Mouse (Mus musculus) cerebellum, postnatal 14 days (tissue): ENCODE measurements around the gene Shank1.

Source experiments
- DNase-seq, 2 experiments: peaks; one replicate each; pipeline ENCODE4 v3.0.0; 2021; ENCODE audit warnings: mixed read lengths in 2 of 2

Gene Shank1

DNA sequence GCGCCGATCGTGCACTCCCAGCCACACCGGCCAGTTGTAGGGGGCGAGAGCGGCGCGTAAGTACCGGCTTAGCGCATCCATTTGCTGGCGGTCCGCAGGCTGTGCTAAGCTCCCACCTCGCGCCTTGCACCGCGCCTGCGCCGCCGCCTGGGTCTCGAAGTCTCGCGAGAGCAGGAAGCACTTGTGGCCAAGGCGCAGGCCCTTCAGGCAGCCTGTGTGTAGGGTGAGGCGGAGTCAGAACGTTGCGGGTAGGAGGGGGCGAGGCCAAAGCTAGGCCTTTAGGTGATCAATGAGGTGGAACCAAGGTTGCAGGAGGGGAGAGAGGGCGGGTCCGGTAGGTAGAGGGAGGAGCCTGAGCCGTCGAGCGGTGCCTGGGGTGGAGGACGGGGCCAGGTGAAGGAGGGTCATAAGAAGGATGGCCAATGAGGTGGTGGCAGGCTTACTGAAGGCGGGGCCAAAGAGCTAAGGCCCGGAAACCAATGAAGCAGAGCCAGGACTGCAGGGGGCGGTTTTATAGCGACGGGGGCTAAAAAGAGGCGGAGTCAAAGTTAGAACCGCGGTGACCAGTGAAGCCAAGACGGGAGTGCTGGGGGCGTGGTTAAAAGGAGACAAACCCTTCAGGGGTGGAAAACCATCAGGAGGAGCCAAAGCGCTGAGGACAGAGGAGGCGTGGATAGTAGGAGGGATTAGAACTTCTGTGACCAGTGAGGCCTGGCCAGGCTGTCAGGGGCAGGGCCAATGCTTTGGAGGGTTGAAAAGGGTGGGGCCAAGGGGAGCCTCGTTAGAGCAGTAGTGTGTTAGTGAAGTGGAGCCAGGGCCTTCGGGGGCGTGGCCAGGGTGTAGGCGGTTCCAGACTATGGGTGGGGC lies 5.0 kb upstream of the Shank1 start:
- peak; percentile 97 to 98 for DNase-seq

DNA sequence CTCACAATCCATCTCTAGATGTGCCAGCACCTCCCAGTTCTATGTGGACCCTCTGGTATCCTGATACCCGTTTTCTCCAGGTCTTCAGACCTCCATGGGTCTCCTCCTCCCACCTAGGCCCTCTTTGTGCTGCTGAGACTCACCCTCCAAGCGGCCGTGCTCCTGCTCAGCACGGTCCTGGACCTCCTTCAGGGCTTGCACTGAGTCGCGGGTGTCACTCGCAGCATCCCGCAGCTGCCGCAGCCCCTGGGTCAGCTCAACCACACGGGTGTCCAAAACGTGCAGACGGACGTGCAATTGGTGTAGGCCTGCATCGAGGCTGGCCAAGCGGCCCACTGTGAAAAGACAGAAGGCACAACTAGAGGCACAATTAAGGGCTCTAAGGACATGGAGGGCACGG lies 4.4 kb upstream of the Shank1 start:
- peak in 1 of 2 experiments; percentile 54 for DNase-seq

DNA sequence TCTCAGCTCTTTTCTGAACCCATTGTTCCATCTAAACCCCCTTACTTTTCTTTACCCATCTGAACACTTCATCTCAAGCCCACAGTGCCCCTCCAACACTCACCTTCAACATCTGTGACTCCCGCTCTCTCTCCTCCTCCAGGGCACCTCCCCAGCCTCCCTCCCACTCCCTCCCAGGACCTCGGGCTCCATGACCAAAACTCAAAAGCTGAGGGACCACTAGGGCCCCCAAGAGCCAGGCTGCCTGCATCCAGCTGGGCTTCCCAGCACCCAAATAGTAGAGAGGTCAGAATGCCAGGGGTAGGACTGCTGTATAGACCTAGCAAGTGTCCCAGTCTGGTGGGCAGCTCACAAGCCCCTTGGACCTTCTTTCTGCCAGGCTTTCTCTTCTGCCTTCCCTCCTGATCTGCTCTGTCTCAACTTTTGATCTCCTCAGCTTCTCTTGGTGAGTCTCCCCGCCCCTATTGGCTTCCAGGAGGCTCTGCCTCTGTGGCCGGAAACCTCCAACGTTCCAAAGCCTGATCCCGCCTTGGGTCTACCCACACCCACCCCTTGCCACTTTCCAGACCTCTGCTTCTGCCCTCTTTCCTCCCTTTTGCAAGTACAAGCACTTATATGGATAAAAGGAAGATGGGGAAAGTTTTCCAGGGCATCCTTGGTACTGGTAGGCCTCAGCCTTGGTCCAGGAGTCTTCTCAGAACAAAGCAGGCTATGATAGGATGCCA lies 3.4 kb upstream of the Shank1 start, which contains the start of gene Clec11a:
TSS of gene Clec11a (minus strand) at position 387 of the 725 bp plus-strand sequence.
- no peak for DNase-seq

DNA sequence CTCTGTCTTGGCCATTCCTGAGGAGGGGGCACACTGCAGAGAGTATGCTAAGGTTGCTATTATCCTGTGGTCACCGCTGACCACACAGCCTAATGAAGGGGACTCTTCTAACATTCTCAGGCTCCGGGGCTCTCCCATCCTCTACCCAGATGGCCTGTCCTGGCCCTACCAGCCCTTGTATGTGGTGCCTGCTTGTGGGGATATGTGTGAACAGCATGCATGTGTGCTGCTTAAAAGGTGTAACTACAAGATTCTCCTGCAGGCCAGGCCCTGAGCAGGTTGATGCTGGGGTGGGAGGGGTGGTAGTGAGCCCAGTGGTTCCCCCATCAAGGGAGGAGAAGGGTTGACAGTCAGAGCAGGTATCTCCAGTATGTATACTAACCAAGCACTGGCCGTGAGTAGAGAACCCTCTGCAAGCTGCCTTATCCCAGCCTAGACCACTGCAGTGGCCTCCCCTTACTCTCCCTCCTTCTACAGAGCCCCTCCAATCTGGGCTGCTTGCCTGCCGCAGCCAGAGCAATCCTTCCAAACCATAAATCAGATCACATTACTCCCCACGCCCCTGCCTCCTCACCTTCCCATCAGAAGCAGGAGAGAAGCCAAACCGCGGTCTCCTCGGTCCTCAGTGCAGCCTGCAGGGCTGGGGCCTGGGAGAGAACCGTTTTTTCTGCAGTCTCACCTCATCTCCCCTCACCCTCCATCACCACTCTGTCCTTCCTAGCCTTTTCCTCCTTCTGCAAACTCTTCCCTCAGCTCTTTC lies 2.6 kb upstream of the Shank1 start:
- no peak for DNase-seq

DNA sequence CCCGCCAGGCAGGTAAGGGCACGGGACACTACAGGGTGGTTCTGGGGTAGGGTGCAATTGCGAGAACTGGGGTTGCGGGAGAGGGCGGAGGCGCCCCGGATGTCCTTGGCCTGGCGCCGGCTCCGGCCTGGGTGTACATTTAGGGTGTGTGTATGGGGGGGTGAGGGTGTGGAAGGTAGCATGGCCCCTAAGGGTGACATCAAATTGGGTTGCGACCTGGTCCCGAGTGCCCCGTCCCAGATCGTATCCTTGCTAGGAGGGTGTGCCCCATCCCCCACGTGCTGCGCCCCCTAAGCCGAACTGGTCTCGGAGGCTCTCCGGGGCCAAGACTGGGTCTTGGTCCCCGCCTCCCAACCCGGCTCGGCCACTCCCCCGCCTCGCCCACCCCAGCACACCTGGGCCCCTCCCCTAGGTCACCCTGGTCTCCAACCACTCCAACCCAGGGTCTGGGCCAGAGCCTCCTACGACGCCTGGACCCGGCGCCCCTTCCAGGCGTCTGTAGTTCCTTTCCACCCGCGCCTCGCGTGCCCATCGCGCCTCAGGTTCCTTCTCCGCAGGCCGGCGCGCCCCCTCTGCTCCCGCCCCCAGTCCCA lies 328 bp downstream of the Shank1 start:
- DNase-seq: peak; percentile 39 to 45

DNA sequence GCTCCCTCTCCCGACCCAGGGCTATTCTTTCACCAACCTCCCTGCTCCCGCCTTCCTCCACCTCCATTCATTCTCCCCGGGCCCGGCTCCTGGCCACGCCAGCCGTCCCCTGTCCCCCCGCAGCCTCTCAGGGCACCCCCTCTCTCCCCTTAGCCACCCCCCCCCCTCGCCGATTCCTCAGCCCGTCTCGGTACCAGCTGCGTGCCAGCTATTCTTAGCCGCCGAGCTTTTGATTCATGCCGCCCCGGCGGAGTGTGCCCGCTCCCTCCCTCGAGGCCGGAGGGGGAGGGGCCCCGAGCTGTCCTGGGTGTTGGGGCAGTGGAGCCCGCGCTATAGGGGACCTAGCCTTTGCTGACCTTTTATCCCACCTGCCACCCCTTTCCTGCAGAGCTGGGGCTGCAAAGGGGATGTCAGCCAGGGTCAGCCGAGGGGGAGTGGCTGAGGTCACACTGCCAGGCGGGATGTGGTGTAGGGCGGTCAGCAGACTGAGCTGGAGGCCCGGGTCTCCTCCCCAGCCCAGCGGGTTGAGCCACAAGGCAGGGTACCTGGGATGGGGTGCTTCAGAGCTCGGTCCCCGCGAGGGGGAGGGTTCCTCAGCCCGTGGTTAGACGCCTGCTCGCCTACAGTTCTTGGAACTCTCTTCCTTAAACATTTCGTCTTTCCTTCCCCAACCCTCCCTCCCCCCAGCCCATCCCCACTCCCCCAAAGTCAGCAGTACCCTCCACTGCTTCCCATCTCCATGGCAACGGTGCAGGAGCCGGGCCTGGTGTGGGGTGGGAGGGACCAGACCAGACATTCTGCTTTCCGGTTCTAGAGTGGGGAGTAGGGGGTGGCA lies 1.0 kb downstream of the Shank1 start:
- peak; percentile 37 to 53 for DNase-seq

DNA sequence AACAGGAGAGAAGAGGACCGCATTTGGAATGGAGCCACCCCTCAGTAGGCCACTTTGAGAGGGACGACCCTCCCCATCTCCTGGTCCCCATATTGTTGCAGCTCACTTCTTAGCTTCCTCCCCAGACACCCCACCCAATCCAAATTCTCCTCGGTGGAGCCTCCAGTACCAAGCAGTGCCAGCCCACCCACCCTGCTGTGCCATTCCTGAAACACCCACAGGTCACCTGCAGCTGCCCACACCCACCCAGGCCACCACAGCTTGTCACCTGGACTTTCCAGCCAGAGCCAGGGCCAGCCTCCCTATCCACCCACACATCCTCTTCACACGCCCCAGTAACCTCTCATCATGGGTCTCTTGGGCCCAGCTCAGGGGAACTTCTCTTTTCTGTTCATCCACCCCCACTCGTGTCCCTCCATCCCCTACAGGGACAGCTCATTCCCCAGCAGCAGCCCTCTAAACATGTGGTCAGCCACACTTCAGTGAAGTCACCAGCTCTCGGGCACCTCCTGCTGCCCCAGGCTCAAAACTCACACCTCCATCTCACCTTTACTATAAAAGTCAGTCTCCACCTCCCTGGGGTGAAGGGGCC lies 1.8 kb downstream of the Shank1 start:
- peak in 1 of 2 experiments; percentile 32 for DNase-seq

DNA sequence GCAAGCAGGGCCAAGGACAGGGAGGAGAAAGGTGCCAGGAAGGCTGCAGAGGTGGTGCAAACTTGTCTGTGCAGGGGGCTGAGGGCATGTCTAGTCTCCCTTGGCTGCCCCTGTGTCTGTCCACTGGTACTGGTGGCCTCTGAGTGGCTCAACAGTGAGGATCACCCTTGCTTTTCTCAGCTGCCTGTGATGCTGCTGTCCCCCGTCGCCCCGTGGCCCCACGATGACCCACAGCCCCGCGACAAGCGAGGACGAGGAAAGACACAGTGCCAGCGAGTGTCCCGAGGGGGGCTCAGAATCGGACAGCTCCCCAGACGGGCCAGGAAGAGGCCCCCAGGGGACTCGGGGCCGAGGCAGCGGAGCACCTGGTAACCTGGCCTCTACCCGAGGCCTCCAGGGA lies 2.4 kb downstream of the Shank1 start:
- no peak for DNase-seq

DNA sequence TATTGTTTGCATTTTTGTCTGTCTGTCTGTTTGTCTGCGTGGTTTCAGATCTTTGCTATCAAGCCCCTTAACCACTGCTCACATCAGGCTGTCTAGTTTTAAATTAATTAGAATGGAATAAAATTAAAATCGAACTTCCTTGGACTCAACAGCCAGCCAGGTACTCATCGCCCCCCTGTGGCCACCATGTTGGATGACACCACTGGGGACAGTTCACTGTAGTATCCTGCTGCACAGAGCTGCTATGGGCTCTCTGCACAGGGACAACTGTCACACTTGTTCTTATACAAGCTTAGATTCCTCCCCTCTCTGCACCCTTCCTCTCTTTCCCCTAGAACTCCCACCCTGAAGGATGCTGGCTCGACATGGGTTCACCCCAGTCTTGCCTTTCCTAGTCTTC lies 7.9 kb downstream of the Shank1 start:
- DNase-seq: peak; percentile 49 to 67

DNA sequence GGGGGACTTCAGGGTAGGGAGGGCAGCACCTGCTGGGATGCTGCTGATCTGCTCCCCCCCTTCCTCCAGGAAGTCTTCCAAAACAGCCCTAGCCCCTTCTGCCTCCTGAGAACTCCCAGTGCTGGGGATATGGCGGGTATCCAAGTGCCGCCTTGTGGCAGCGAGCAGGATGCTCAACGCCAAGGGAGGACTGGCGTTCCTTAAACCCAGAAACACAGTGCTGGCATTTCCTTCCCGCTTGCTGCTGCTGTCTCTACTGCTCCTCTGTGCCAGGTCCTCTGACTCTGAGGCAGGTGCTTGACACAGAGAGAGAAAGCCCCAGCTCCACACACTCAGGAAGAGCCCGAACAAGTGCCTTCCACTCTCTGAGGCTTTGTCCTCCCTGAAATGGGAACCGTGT lies 10.8 kb downstream of the Shank1 start:
- peak; percentile 85 to 90 for DNase-seq

DNA sequence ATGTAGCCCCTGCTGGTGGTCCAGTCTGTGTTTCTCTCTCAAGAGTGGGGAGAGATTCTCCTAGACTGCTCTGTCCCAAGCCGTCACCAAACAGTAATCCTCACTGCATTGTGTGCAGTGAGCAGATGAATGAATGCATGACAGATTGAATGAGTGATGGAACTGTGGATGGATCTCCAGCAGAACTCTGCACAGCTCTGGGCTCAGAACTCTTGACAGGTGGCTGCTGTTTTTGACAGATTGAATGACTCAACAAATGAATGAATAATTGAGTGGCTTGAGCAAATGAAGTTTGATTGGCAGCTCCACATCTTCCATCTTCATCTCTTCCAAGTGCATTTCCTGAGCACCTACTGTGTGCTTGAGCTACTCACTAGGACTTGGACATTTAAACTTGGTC lies 12.2 kb downstream of the Shank1 start:
- no peak for DNase-seq

DNA sequence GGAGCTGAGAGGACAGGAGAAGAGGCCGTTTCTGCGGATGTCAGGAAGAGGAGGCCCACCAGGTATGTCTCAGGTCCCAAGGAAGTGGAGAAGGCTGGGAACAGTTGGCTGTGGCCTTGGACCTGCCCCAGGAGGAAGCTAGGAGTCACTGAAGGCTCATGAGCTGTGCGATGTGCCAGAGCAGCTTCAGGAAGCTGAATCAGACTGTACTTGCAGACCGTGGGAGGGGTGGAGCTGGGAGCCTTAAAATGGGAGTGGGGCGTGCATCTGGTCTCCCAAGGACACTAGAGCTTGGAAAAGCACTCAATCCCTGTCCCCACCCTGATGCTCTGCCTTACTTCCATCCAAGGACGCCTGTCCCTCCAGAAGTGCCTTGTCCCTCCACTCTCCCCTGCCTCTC lies 16.6 kb downstream of the Shank1 start:
- no peak for DNase-seq

DNA sequence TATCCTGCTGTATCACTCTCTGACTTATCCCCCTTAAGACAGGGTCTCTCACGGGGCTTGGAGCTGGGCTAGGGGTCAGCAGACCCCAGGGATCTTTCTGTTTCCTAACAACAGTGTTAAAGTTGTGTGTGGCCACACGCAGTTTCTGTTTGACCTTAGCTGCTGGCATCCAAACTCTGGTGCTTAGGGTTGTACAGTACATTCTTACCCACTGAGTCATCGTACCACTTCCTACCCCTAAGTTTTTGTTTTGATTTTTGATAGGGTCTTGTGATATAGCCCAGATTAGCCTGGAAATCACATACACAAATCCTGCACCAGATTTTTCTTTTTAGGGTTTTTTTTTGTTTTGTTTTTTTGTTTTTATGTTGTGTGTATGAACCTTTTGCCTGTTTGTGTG lies 22.3 kb downstream of the Shank1 start:
- no peak for DNase-seq

DNA sequence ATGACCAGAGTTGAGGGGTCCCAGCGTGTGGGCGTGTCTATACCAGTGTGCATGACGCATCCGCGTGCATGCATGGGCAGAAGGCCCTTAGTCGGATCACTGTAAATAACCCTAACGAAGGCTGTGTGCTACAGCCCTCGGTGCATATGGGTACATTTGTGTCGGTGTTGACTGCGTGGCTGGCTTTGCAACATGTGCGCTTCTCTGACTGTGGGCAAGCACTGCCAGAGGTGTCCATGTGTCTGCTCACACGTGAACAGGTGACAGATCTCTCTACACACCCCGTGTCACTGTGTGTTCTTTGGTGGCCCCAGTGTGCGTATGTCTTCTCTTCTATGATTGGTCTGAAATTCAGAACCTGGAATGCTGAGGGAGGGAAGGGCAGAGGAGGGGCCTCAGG lies 24.1 kb downstream of the Shank1 start:
- DNase-seq: no peak

DNA sequence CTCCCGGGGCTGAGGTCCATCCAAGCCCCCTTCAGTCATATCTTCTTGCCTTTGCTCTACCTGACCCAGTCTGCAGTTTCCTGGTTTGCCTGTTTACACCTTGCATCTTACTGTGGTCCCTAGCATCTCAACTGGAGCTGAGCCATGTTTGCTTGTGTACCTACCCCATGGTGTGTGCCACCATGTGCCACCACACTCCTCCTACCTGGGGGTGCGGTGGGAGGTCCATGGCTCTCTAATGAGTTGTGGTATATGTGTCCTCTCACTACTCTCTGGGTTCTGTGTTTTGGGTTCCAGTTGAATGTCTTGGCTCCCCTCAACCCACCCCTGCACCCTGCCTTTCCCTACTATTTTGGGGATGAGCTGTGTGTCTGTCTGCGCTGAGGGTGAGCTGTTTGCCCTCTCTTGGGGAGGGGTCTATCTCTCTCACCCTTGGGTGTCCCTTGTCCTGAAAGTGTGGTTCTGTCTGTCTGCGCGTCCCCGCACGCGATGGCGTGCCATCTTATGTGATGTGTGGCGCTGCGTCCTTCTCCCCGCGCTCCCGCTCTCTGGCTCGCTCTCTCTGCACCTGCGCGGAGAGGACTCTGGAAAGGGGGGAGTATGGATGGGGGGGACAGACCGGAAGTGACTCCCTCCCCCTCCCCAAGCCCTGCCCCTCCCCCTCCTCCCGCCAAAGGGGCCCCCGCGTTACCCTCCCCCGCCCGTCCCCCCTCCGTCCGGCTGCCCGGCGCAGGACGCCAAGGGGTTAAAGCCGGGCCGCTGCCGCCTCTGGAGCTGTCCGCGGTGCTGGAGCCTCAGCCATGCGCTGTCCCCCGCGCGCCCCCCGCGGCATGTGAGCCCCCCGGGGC lies 25.2 kb downstream of the Shank1 start:
- peak; percentile 75 to 81 for DNase-seq

DNA sequence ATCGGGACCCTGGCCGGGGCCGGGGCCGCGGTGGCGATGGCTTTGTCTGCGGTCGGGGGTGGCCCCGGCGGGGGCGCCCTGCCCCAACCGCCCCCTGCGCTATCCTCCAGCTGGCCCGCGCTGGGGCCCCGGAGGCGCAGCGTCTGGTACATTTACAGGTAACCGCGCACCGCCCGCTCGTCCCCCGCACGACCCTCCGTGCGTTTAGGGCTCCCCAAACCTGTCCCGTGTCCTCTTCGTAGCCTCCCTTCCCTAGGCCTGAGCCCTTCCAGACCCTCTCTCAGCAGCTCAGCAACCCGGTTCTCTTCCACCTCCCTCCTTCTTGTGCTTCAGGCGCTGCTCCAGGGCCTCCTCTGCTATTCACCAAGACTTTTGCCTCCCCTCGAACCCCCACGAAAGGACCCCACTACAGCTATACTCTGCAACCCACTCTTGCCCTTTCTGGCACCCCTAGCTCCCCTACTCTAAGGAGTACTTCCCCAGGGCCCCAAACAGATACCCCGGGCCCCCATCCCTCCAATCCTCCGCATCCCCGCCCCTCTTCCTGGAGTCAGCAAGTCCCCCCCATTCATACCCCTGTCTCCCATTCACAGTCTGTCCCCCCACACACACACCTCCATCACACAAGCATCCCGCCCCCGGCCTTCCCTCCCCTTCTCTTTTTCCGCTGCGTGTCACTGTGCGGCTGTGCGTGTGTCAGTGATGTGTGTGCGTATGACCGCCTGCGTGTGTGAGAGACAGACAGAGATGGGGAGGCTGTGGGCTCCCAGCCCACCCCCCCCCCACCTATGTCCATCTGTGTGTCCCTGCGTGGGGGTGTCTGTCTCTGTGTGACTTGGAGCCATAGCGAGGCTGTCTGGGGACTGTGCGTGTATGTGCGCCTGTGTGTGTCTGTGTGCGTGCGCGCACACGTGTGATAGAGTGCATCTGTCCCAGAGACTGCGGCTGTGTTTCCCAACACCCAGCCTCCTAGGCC lies 26.3 kb downstream of the Shank1 start:
- peak; percentile 61 to 73 for DNase-seq

DNA sequence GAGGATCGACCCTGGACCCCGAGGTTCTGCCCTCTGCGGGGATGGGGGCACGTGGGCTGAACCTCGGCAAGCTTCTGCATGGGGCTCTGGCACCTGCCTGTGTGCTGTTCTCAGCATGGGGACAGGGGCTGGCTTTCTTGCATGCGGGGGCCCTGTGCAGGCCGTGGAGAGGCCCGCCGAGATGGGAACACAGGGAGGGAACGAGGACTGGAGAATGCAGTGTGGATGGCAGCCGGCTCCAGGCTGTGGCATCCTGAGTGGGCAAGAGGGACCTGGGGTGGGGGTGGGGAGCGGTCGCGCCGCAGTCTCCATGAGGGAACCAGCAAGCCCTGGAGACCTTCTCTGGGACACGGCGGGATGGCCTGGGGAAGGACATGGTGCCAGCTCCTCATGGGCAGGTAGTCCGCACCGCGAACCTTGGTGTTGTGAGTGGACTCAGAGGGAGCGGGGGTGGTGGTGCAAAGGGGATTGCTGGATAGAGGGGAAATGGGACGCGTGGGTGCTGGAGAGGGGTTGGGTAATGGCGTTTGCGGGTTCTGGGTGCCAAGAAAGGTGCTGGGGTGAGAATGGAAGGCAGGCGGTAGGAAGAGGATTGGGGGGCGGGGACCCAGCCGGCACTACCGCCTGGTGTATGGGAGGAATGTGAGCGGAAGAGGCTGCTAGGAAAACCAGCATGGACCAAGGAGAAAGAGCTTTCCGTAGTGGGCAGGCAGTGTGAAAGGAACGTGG lies 27.2 kb downstream of the Shank1 start:
- DNase-seq: peak; percentile 42 to 51

DNA sequence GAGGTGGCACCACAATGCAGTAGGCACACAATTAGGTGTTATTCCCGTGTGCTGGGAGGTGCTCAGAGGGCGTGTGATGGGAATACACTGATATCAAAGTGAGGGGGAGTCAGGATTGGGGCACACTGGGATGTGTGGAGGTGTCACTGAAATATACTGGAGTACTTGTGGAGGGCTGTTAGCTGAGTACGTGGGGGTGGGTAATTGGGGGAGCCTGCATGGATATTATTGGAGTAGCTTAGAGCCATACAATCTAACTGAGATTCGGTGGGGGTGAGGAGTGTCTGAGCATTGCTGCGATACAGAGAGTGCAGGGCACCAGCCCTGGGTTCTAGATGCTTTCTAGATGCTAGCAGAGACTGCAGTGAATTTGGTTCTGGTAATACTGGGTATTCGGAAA lies 30.2 kb downstream of the Shank1 start:
- no peak for DNase-seq

DNA sequence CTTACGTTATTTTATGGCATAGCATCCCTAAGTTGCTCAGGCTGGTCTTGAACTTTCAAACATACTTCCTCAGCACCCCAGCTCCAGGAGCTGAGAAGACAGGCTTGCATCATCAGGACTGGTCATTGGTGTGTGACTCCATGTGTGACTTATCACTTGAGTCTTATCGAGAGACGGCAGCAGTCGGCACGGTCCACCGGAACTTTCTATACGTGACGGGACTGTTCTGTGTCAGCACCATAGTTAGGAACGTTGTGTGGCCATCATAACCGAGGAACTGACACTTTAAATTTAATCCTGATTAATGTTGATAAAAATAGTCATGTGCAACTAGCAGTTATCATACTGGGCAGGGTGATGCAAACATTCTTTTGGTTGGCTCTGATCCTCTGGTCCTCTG lies 31.1 kb downstream of the Shank1 start:
- no peak for DNase-seq
